In genomic region chr12:73198451-73198850, GRCm38 (mm10) we compare ENCODE assay signal across 24 mouse cellular contexts.
DNase-seq lines count a peak whose midpoint lies in the region; ATAC-seq and TF ChIP-seq lines count a peak whose summit lies in the region.
"Had no signal": no experiment of that assay in that cellular context is flagged by ENCODE, and none has a peak within 500 bp of the region (broad histone marks: within the 10 kb centered on the region; RNA-seq: fewer than 3 reads in every experiment).

No protein-coding gene starts in this region.

- H3K27ac ChIP-seq in lung, embryonic 14.5 days (ENCODE audit: low read depth) = no peak overlapping the region
- H3K27ac ChIP-seq: forebrain, embryonic 10.5 days; forebrain, embryonic 13.5 days; heart, embryonic 15.5 days; hindbrain, embryonic 14.5 days; hindbrain, postnatal 0 days; intestine, embryonic 15.5 days had no signal

- no peak overlapping the region for H3K9ac ChIP-seq in lung, embryonic 14.5 days
- H3K9ac ChIP-seq: forebrain, embryonic 13.5 days; heart, embryonic 12.5 days; heart, embryonic 15.5 days; hindbrain, embryonic 14.5 days; intestine, embryonic 15.5 days had no signal

- peak; percentile 30 for DNase-seq in lung, embryonic 14.5 days
- no peak for DNase-seq in lung, postnatal 4 days
- peak; percentile 46 for DNase-seq in naive thymus-derived CD4-positive, alpha-beta T cell, adult 2 months (ENCODE audit: low read depth)
- no peak for DNase-seq in adipocyte (ENCODE audit: low spot score)
- DNase-seq in cerebellum, adult 18-20 months = no peak
- DNase-seq: adrenal gland, adult 8-10 months; adrenal gland, postnatal 25 days; cerebellum, adult 11-12 months; cerebellum, adult 9-10 months; cerebellum, postnatal 14 days; gastrocnemius, postnatal 10 days; heart, adult 18-20 months; heart, postnatal 10 days; heart, postnatal 4 days; kidney, adult 11 months had no signal

- 0 out of 2 replicates have a peak, but pooled peaks cover 4% of the 10 kb centered on the region for H3K4me1 ChIP-seq in lung, embryonic 14.5 days (ENCODE audit: insufficient read depth)
- H3K4me1 ChIP-seq: forebrain, embryonic 13.5 days; intestine, embryonic 15.5 days had no signal

- H3K9me3 ChIP-seq in lung, embryonic 14.5 days (ENCODE audit: low read depth, low read length) = no peaks in the 10 kb centered on the region
- H3K9me3 ChIP-seq: forebrain, embryonic 10.5 days; forebrain, embryonic 13.5 days; heart, embryonic 12.5 days; heart, embryonic 15.5 days; intestine, embryonic 15.5 days had no signal

- 28% methylated on average over 1 of the region's 1 CpGs for WGBS in lung, embryonic 14.5 days

- no peak overlapping the region for H3K4me2 ChIP-seq in lung, embryonic 14.5 days
- H3K4me2 ChIP-seq: forebrain, embryonic 13.5 days; heart, embryonic 12.5 days; heart, embryonic 15.5 days; hindbrain, embryonic 14.5 days; intestine, embryonic 15.5 days had no signal

- no peaks in the 10 kb centered on the region for H3K36me3 ChIP-seq in lung, embryonic 14.5 days (ENCODE audit: insufficient read depth)
- H3K36me3 ChIP-seq: forebrain, embryonic 10.5 days; heart, embryonic 15.5 days; intestine, embryonic 15.5 days had no signal

- ATAC-seq in lung, embryonic 14.5 days (ENCODE audit: insufficient read depth) = no peak
- ATAC-seq in CD4-positive, CD25-positive, alpha-beta regulatory T cell, adult 4 months = peak; percentile 40
- ATAC-seq: forebrain, embryonic 13.5 days; forebrain, embryonic 16.5 days; hindbrain, postnatal 0 days; intestine, embryonic 15.5 days had no signal

- no peaks in the 10 kb centered on the region for H3K27me3 ChIP-seq in lung, embryonic 14.5 days (ENCODE audit: insufficient read depth, low read length)
- H3K27me3 ChIP-seq: forebrain, embryonic 13.5 days; heart, embryonic 12.5 days; heart, embryonic 15.5 days; intestine, embryonic 15.5 days had no signal

- H3K4me3 ChIP-seq in lung, embryonic 14.5 days (ENCODE audit: low read depth, low read length) = no peak overlapping the region
- H3K4me3 ChIP-seq: forebrain, embryonic 10.5 days; forebrain, embryonic 13.5 days; heart, embryonic 12.5 days; heart, embryonic 15.5 days; intestine, embryonic 15.5 days had no signal

- no peak for TF ChIP-seq CTCF in lung, embryonic 14.5 days (IDR thresholded peaks at IDR 0.05; ENCODE audit: low read depth)

Comparison
In these comparisons a context has a peak if more than half of its experiments do, and no peak if none do; other contexts are left out.
1. DNase-seq: peak in lung, embryonic 14.5 days (single experiment) and naive thymus-derived CD4-positive, alpha-beta T cell, adult 2 months (single experiment); none in lung, postnatal 4 days (0 of 2), adipocyte (single experiment) and cerebellum, adult 18-20 months (0 of 2).